Mouse (Mus musculus): ENCODE data around the gene Slc17a7.

DNA sequence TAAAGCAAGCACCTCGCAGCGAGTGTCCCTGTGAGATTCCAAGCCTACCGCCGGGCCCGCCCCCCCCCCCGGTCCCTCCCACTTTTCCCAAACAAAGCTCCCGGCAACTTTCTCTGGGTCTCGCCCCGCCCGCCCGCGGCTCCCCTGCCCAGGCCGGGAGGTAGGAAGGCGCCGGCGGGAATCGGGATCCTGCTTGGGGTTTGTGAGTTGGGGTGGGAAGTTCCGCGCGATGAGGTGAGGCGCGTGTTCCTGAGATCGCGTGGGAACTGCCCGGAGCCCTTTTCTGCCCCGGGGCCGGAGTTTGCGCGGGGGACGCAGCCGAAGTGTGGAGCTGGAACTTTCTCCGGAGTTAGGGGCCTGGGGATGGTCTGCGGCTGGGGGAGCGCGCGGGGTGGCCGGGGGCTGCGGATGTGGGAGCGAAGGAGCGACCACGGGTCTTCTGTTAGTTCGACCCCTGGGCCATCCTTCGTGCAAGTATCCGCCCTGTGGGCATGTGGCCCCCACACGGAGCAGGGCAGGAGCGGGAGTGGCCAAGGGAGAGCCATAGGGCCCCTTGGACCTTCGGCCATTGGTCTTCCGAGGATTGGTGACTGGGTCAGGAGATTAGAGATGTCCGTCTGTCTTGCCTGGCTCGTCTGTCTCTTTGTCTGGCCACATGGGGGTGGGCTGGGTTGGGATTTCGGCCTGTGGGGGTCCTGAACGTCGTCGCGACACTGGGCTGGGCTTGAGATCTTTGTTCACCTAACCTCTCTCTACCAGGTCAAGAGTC lies 52.1 kb downstream of the Slc17a7 start, which contains the start of gene Tead2:
- TF ChIP-seq POLR2A (IDR thresholded peaks at IDR 0.05; ENCODE audit: borderline replicate concordance, extremely low read depth, insufficient read depth, insufficient read length, poor library complexity, severe bottlenecking) (peak; percentile 60; the same call in 1 of the 2 replicates), CTCF (IDR thresholded peaks at IDR 0.05; ENCODE audit: borderline replicate concordance, extremely low read depth, insufficient read depth, insufficient read length) (no peak)
